Mouse (Mus musculus): ENCODE measurements around the gene Zfp28.

DNA sequence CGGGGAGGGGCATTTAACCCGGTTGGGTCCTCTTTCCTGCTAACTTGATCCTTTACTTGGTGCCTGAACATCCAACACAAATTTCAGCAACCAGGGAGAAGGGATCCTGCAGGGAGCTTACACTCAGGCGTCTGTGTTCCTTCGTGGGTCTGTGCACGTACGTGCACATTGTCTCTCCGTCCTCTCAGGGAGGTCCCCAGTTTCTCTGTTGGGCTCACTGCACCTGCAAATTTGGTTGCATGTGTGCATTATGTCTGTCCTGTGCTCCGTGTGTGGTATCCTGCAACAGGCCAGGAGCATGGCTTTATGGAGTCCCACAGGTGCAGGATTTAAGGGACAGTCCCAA, 32.3 kb downstream of the Zfp28 start:
- TF ChIP-seq GATA1 (IDR thresholded peaks at IDR 0.05; ENCODE audit: low read length) (no peak), TAL1 (IDR thresholded peaks at IDR 0.05; ENCODE audit: low read length) (no peak)
